Mouse (Mus musculus): ENCODE data around the gene Arhgap15.

DNA sequence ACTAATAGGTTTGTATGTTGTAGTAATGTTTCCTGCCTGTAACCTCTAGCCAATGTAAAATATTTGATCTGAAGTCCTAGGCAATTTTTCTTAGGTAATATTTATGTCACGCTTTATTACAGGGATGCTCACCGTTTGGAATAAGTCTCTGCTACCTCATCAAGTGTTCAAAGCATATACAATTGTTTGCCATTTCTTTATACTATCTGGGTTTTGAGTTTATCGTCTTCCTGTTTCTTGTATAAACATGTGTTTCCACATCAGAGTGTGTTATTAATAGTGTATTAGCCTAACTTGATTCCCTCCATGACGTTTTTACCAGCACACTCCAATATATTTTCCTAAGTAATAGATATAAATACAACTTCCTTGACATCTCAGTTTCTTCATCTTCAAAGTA lies 391.8 kb downstream of the Arhgap15 start:
- TF ChIP-seq CTCF (conservative IDR thresholded peaks at IDR 0.05; ENCODE audit: insufficient read depth, insufficient read length, low read depth, low read length) (no peak), POLR2A (IDR thresholded peaks at IDR 0.05; ENCODE audit: low read depth, low read length) (no peak)

Measured in kidney, adult 2 months (tissue).